Mouse (Mus musculus) cerebellum, postnatal 36 days (tissue): ENCODE data around the gene Tbc1d15.
"Not testable (repeated sequence)": the region's sequence is repeated elsewhere in the genome, so short reads cannot be mapped to it uniquely, and the experiment has no call there.

Source experiments
- DNase-seq, 2 experiments: peaks; one replicate each; pipeline ENCODE4 v3.0.0; 2021 to 2022; ENCODE audit warnings: mixed read lengths in 2 of 2

Gene Tbc1d15

GRCm38 (mm10) chr10:115241082-115241595 lies 10.1 kb downstream of the Tbc1d15 start:
- DNase-seq = no peak

GRCm38 (mm10) chr10:115237931-115238330 lies 13.3 kb downstream of the Tbc1d15 start:
- DNase-seq = no peak

GRCm38 (mm10) chr10:115236733-115237132 lies 14.5 kb downstream of the Tbc1d15 start:
- DNase-seq = no peak

GRCm38 (mm10) chr10:115235501-115235900 lies 15.8 kb downstream of the Tbc1d15 start:
- DNase-seq = no peak

GRCm38 (mm10) chr10:115233798-115234197 lies 17.5 kb downstream of the Tbc1d15 start:
- no peak for DNase-seq

GRCm38 (mm10) chr10:115232513-115232912 lies 18.8 kb downstream of the Tbc1d15 start:
- no peak for DNase-seq

GRCm38 (mm10) chr10:115229023-115229422 lies 22.2 kb downstream of the Tbc1d15 start:
- no peak for DNase-seq

- no peak for DNase-seq
Measured at GRCm38 (mm10) chr10:115226586-115226985, 24.7 kb downstream of the Tbc1d15 start.

- no peak for DNase-seq
Measured at GRCm38 (mm10) chr10:115223845-115224244, 27.4 kb downstream of the Tbc1d15 start.

GRCm38 (mm10) chr10:115212916-115213580 lies 38.2 kb downstream of the Tbc1d15 start:
- peak; percentile 61 to 62 for DNase-seq

- no peak for DNase-seq
Measured at GRCm38 (mm10) chr10:115205825-115206224, 45.4 kb downstream of the Tbc1d15 start.

GRCm38 (mm10) chr10:115205284-115205683 lies 46.0 kb downstream of the Tbc1d15 start:
- no peak for DNase-seq

GRCm38 (mm10) chr10:115191214-115191613 lies 60.1 kb downstream of the Tbc1d15 start:
- peak; percentile 56 to 64 for DNase-seq

- DNase-seq = no peak
Measured at GRCm38 (mm10) chr10:115187390-115187789, 63.9 kb downstream of the Tbc1d15 start.

- peak; percentile 68 to 72 for DNase-seq
Measured at GRCm38 (mm10) chr10:115184697-115185096, 66.6 kb downstream of the Tbc1d15 start, which contains the start of gene Tph2. Gene Tph2 (minus strand): TSS chr10:115185022.

GRCm38 (mm10) chr10:115181034-115181433 lies 70.2 kb downstream of the Tbc1d15 start:
- no peak for DNase-seq

GRCm38 (mm10) chr10:115178019-115178418 lies 73.2 kb downstream of the Tbc1d15 start:
- not testable (repeated sequence) for DNase-seq

GRCm38 (mm10) chr10:115175591-115175991 lies 75.7 kb downstream of the Tbc1d15 start:
- DNase-seq = peak; percentile 69 to 74

GRCm38 (mm10) chr10:115173336-115173735 lies 77.9 kb downstream of the Tbc1d15 start:
- no peak for DNase-seq

- peak; percentile 24 to 32 for DNase-seq
Measured at GRCm38 (mm10) chr10:115171351-115171818, 79.9 kb downstream of the Tbc1d15 start.

- no peak for DNase-seq
Measured at GRCm38 (mm10) chr10:115170496-115171350, 80.5 kb downstream of the Tbc1d15 start.

- DNase-seq = no peak
Measured at GRCm38 (mm10) chr10:115169410-115169809, 81.9 kb downstream of the Tbc1d15 start.

GRCm38 (mm10) chr10:115160289-115160688 lies 91.0 kb downstream of the Tbc1d15 start:
- no peak for DNase-seq
